Mouse (Mus musculus): ENCODE data around the gene Ttc30a2. TPM values are rescaled to one million over a fixed set of nuclear protein-coding genes. Genes with fewer than 3 reads are reported as not detected.
"Not testable (repeated sequence)": the region's sequence is repeated elsewhere in the genome, so short reads cannot be mapped to it uniquely, and the experiment has no call there.

Gene Ttc30a2
- total RNA-seq (2021), result under 1 TPM; 0.33 to 0.38 TPM
- long read RNA-seq, experiment 1, result 0 reads
- long read RNA-seq, experiment 2, partial matches to known transcripts, result 0 of 1 reads
- long read RNA-seq, experiment 2, other reads (novel, unspliced or antisense), result 0 of 1 reads

- H3K4me3 ChIP-seq, result peak within 1 kb of the TSS; percentile 38; the same call in 1 of the 2 replicates
- DNase-seq; intact Hi-C loops (cut with DNase I); H3K27ac ChIP-seq: not testable (repeated sequence)
These were observed at the start of gene Ttc30a2 for GRCm38 (mm10) chr2:75977752-75978368. TSS of gene Ttc30a2 (minus strand) at chr2:75978170.

- Histone ChIP-seq H3K27ac (no peak overlapping the region), H3K4me3 (no peak overlapping the region)
- DNase-seq, result no peak
- TF ChIP-seq CTCF (IDR thresholded peaks at IDR 0.05), result no peak
- intact Hi-C loops (cut with DNase I), result no loop called here
These were observed 38.9 kb upstream of the Ttc30a2 start for GRCm38 (mm10) chr2:76016890-76017289.

GRCm38 (mm10) chr2:76016136-76016535, 38.2 kb upstream of the Ttc30a2 start:
- no peak for DNase-seq
- Histone ChIP-seq H3K4me3 (no peak overlapping the region), H3K27ac (no peak overlapping the region)
- TF ChIP-seq CTCF (IDR thresholded peaks at IDR 0.05), result no peak
- intact Hi-C loops (cut with DNase I), result no loop called here

GRCm38 (mm10) chr2:76015460-76015859, 37.5 kb upstream of the Ttc30a2 start:
- Histone ChIP-seq H3K4me3 (no peak overlapping the region), H3K27ac (no peak overlapping the region)
- no peak for TF ChIP-seq CTCF (IDR thresholded peaks at IDR 0.05)
- intact Hi-C loops (cut with DNase I), result no loop called here
- no peak for DNase-seq

- DNase-seq, result no peak
- Histone ChIP-seq H3K27ac (no peak overlapping the region), H3K4me3 (no peak overlapping the region)
- TF ChIP-seq CTCF (IDR thresholded peaks at IDR 0.05), result no peak
- intact Hi-C loops (cut with DNase I), result no loop called here
These were observed 36.7 kb upstream of the Ttc30a2 start for GRCm38 (mm10) chr2:76014659-76015058.

GRCm38 (mm10) chr2:76006194-76006593, 28.2 kb upstream of the Ttc30a2 start:
- no peak for TF ChIP-seq CTCF (IDR thresholded peaks at IDR 0.05)

GRCm38 (mm10) chr2:76002899-76003298, 24.9 kb upstream of the Ttc30a2 start:
- no peak for TF ChIP-seq CTCF (IDR thresholded peaks at IDR 0.05)
- Histone ChIP-seq H3K4me3 (no peak overlapping the region), H3K27ac (no peak overlapping the region)
- no peak for DNase-seq
- intact Hi-C loops (cut with DNase I), result no loop called here

More at GRCm38 (mm10) chr2:76006194-76006593, 28.2 kb upstream of the Ttc30a2 start:
- no peak overlapping the region for H3K4me3 ChIP-seq
- H3K27ac ChIP-seq, result no peak overlapping the region
- no peak for DNase-seq
- intact Hi-C loops (cut with DNase I), result no loop called here

GRCm38 (mm10) chr2:76001392-76001791, 23.4 kb upstream of the Ttc30a2 start:
- intact Hi-C loops (cut with DNase I), result no loop called here
- no peak overlapping the region for H3K4me3 ChIP-seq
- peak; percentile 84 for TF ChIP-seq CTCF (IDR thresholded peaks at IDR 0.05)
- DNase-seq, result peak; percentile 79
- H3K27ac ChIP-seq, result no peak overlapping the region

GRCm38 (mm10) chr2:75999636-76000035, 21.7 kb upstream of the Ttc30a2 start:
- H3K27ac ChIP-seq, result no peak overlapping the region
- intact Hi-C loops (cut with DNase I), result no loop called here
- peak; percentile 50 for DNase-seq

GRCm38 (mm10) chr2:75998692-75999091, 20.7 kb upstream of the Ttc30a2 start:
- no peak for DNase-seq
- intact Hi-C loops (cut with DNase I), result no loop called here
- TF ChIP-seq CTCF (IDR thresholded peaks at IDR 0.05), result no peak
- H3K4me3 ChIP-seq, result no peak overlapping the region
- no peak overlapping the region for H3K27ac ChIP-seq

More at GRCm38 (mm10) chr2:75999636-76000035, 21.7 kb upstream of the Ttc30a2 start:
- TF ChIP-seq CTCF (IDR thresholded peaks at IDR 0.05), result no peak
- H3K4me3 ChIP-seq, result no peak overlapping the region

- DNase-seq, result no peak
- intact Hi-C loops (cut with DNase I), result no loop called here
- no peak overlapping the region for H3K27ac ChIP-seq
- no peak for TF ChIP-seq CTCF (IDR thresholded peaks at IDR 0.05)
- H3K4me3 ChIP-seq, result no peak overlapping the region
These were observed 19.8 kb upstream of the Ttc30a2 start for GRCm38 (mm10) chr2:75997726-75998125.

GRCm38 (mm10) chr2:75994841-75995240, 16.9 kb upstream of the Ttc30a2 start:
- no peak for TF ChIP-seq CTCF (IDR thresholded peaks at IDR 0.05)
- no peak for DNase-seq
- intact Hi-C loops (cut with DNase I), result no loop called here
- Histone ChIP-seq H3K4me3 (no peak overlapping the region), H3K27ac (no peak overlapping the region)

GRCm38 (mm10) chr2:75991581-75992205, 13.7 kb upstream of the Ttc30a2 start:
- no peak for TF ChIP-seq CTCF (IDR thresholded peaks at IDR 0.05)
- no peak overlapping the region for H3K4me3 ChIP-seq
- H3K27ac ChIP-seq, result no peak overlapping the region
- intact Hi-C loops (cut with DNase I), result loop anchor here (2.0 kb wide), 1 partner anchor 79 kb away; no protein-coding TSS in a partner anchor
- DNase-seq, result no peak
